ENCODE assay signal across 13 mouse cellular contexts in genomic region chr2:28698566-28698965, GRCm38 (mm10). TPM values are rescaled to one million over a fixed set of nuclear protein-coding genes. Genes with fewer than 3 reads are reported as not detected.
DNase-seq lines count a peak whose midpoint lies in the region; ATAC-seq lines count a peak whose summit lies in the region.
"Had no signal": no experiment of that assay in that cellular context is flagged by ENCODE, and none has a peak within 500 bp of the region (broad histone marks: within the 10 kb centered on the region; RNA-seq: fewer than 3 reads in every experiment).

No protein-coding gene starts in this region.

- H3K4me3 ChIP-seq in heart, embryonic 13.5 days: no peak overlapping the region
- no peak overlapping the region for H3K4me3 ChIP-seq in liver, embryonic 12.5 days

- H3K9ac ChIP-seq in heart, embryonic 13.5 days: no peak overlapping the region
- H3K9ac ChIP-seq in liver, embryonic 12.5 days: no peak overlapping the region

- intact Hi-C loops in heart, postnatal 14 days (cut with DNase I): no loop called here

- peaks cover 13% of the 10 kb centered on the region for H3K4me1 ChIP-seq in heart, embryonic 13.5 days
- peaks cover 47% of the 10 kb centered on the region for H3K4me1 ChIP-seq in liver, embryonic 12.5 days

- no peaks in the 10 kb centered on the region for H3K36me3 ChIP-seq in heart, embryonic 13.5 days
- H3K36me3 ChIP-seq in liver, embryonic 12.5 days: no peaks in the 10 kb centered on the region

- peak overlapping the region; percentile 89; the same call in 1 of the 2 replicates for H3K4me2 ChIP-seq in heart, embryonic 13.5 days
- peak overlapping the region; percentile 91; the same call in 1 of the 2 replicates for H3K4me2 ChIP-seq in liver, embryonic 12.5 days

- H3K9me3 ChIP-seq in heart, embryonic 13.5 days: no peaks in the 10 kb centered on the region
- H3K9me3 ChIP-seq in liver, embryonic 12.5 days (replicated peaks): no peaks in the 10 kb centered on the region

- WGBS in heart, embryonic 13.5 days: 72% methylated on average over 5 of the region's 5 CpGs
- WGBS in liver, embryonic 12.5 days (ENCODE audit: insufficient replicate concordance): 32% methylated on average over 5 of the region's 5 CpGs

- peaks cover 5% of the 10 kb centered on the region; the same call in 1 of the 2 replicates for H3K27me3 ChIP-seq in heart, embryonic 13.5 days (replicated peaks)
- peaks cover 17% of the 10 kb centered on the region for H3K27me3 ChIP-seq in liver, embryonic 12.5 days (replicated peaks)

- no peak for DNase-seq in heart, postnatal 14 days
- DNase-seq in thymus, postnatal 14 days: peak; percentile 18
- DNase-seq in thymus, postnatal 10 days (ENCODE audit: low spot score in 2 of 2): no peak
- DNase-seq in adrenal gland, postnatal 4 days (ENCODE audit: low spot score in 2 of 2): no peak
- DNase-seq in retina, postnatal 1 day: no peak
- DNase-seq: cerebellum, postnatal 25 days; gastrocnemius, postnatal 25 days; kidney, adult 18-20 months had no signal

- no peak overlapping the region for H3K27ac ChIP-seq in heart, embryonic 13.5 days (replicated peaks)
- H3K27ac ChIP-seq in liver, embryonic 12.5 days: peak overlapping the region; percentile 42

- no peak for ATAC-seq in heart, embryonic 13.5 days (ENCODE audit: extremely low read depth, insufficient number of reproducible peaks, low FRiP score, low TSS enrichment)
- no peak for ATAC-seq in liver, embryonic 12.5 days
- ATAC-seq in neutrophil, adult 5-6 weeks (ENCODE audit: extremely low read depth, insufficient number of reproducible peaks, low FRiP score, poor library complexity, severe bottlenecking): peak; percentile 32; the same call in 1 of the 2 replicates

RNA-seq across cellular contexts. Expression of gene Spaca9, which starts 1.0 kb away (rescaled TPM):
- 0.59 and 1.2 TPM in 2 replicates for polyA plus RNA-seq in heart, embryonic 13.5 days (2015; fragmentation: Nextera tagmentation; extraction: Ambion mirVana)
- under 1 TPM in 1 of 2 experiments, not detected in 1; 0.53 TPM for total RNA-seq in heart, postnatal 14 days (2021)
- 1.9 and 2.6 TPM in 2 replicates for polyA plus RNA-seq in liver, embryonic 12.5 days (2016; fragmentation: Nextera tagmentation; extraction: Ambion mirVana)
- total RNA-seq in neutrophil, adult 5-6 weeks (2017): 0.98 TPM in 1 of 2 replicates, not detected in the other
- total RNA-seq in adrenal gland, postnatal 4 days (2021): 1 to 10 TPM; 1.2 to 2.0 TPM
- total RNA-seq: gastrocnemius, postnatal 25 days; midbrain, postnatal 0 days had no signal
- polyA plus RNA-seq: erythroblast, embryonic 14.5 days had no signal

RNA-seq across cellular contexts. Expression of gene Ak8, which starts 1.4 kb away (rescaled TPM):
- 0.37 and 0.90 TPM in 2 replicates for polyA plus RNA-seq in heart, embryonic 13.5 days (2015; fragmentation: Nextera tagmentation; extraction: Ambion mirVana)
- total RNA-seq in heart, postnatal 14 days (2021): under 1 TPM in 1 of 2 experiments, not detected in 1; 0.24 TPM
- 0.14 and 0.35 TPM in 2 replicates for polyA plus RNA-seq in liver, embryonic 12.5 days (2016; fragmentation: Nextera tagmentation; extraction: Ambion mirVana)
- 1.4 TPM in 1 of 2 replicates, not detected in the other for total RNA-seq in neutrophil, adult 5-6 weeks (2017)
- under 1 TPM; 0.45 to 0.90 TPM for total RNA-seq in adrenal gland, postnatal 4 days (2021)
- polyA plus RNA-seq: erythroblast, embryonic 14.5 days had no signal

RNA-seq across cellular contexts. Expression of gene Tsc1, which starts 57.5 kb away (rescaled TPM):
- 16.2 and 16.4 TPM in 2 replicates for polyA plus RNA-seq in heart, embryonic 13.5 days (2015; fragmentation: Nextera tagmentation; extraction: Ambion mirVana)
- 10 to 100 TPM; 19.4 to 20.4 TPM for total RNA-seq in heart, postnatal 14 days (2021)
- 12.5 and 13.6 TPM in 2 replicates for polyA plus RNA-seq in liver, embryonic 12.5 days (2016; fragmentation: Nextera tagmentation; extraction: Ambion mirVana)
- 32.5 and 32.9 TPM in 2 replicates for total RNA-seq in neutrophil, adult 5-6 weeks (2017)
- total RNA-seq in adrenal gland, postnatal 4 days (2021): 10 to 100 TPM; 27.7 to 28.0 TPM
